Mouse (Mus musculus) hindbrain, embryonic 15.5 days (tissue): ENCODE measurements around the gene Sec23a. TPM values are rescaled to one million over a fixed set of nuclear protein-coding genes. Genes with fewer than 3 reads are reported as not detected.
A peak's percentile ranks its signal among the peaks of the same experiment; 100 is the strongest.

Source experiments
- ATAC-seq: fragments of 200-750 bp; cut with Nextera tagmentation; 2 replicates; pipeline ENCODE4 v1.8.0; 2017; ENCODE audit warnings: low read depth, moderate number of reproducible peaks, moderate TSS enrichment; ENCODE audit not compliant: low FRiP score
- H3K27ac ChIP-seq: fragments of 300-500 bp; sonication (generic); replicated peaks from 2 replicates; pipeline ENCODE4 v1.5.1; 2015; ENCODE audit warnings: mild to moderate bottlenecking, inconsistent platforms
- H3K27me3 ChIP-seq: fragments of 300-500 bp; sonication (generic); 2 replicates; pipeline ENCODE4 v1.6.1; 2015; ENCODE audit warnings: control low read depth, inconsistent platforms
- H3K36me3 ChIP-seq: fragments of 300-500 bp; sonication (generic); 2 replicates; pipeline ENCODE4 v1.6.1; 2015; ENCODE audit warnings: control low read depth, inconsistent platforms
- H3K4me1 ChIP-seq: fragments of 300-500 bp; sonication (generic); replicated peaks from 2 replicates; pipeline ENCODE4 v1.6.1; 2015; ENCODE audit warnings: control low read depth, inconsistent platforms
- H3K4me2 ChIP-seq: fragments of 300-500 bp; sonication (generic); 2 replicates; pipeline ENCODE4 v1.6.1; 2015; ENCODE audit warnings: moderate library complexity, mild to moderate bottlenecking, inconsistent platforms
- H3K4me3 ChIP-seq: fragments of 300-500 bp; sonication (generic); 2 replicates; pipeline ENCODE4 v1.5.1; 2015; ENCODE audit warnings: mild to moderate bottlenecking, inconsistent platforms
- H3K9ac ChIP-seq: fragments of 300-500 bp; sonication (generic); 2 replicates; pipeline ENCODE4 v1.6.1; 2015; ENCODE audit warnings: inconsistent platforms
- H3K9me3 ChIP-seq: fragments of 300-500 bp; sonication (generic); 2 replicates; pipeline ENCODE4 v1.6.1; 2016; ENCODE audit warnings: control low read depth, inconsistent platforms
- WGBS: fragments of 180-500 bp; shearing (Covaris S2); methylation state at CpG from one replicate; pipeline ENCODE4 v1.1.7; 2015; 5-methylcytosine and 5-hydroxymethylcytosine counted together
- polyA plus RNA-seq: library from polyadenylated mRNA; unstranded; fragments of >200 nt; fragmentation: Nextera tagmentation; extraction: Ambion mirVana; gene quantifications from 2 replicates; pipeline ENCODE4 v1.2.1, GENCODE M21; 2015

Gene Sec23a
- polyA plus RNA-seq, 1 experiment from 2014 or later: 101 TPM

DNA sequence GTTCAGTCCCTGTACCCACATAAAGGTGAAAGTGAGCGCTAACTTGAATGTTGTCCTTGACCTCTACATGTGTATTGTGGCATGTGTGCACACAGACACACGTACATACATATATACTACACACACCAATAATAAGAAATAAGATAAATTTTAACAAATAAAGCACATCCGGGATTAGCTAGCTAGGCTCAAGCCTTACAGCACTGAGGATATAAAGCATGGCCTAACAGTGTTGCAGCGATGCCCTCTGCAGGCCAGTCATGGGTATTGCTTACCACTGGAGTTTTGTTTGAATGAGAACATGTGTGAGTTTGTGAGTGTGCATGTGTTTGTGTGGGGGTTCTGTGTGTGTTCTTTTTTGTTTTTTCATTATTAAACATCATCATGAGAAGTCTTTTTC, 47.2 kb downstream of the Sec23a start:
- WGBS: 69% methylated on average over 4 of the region's 4 CpGs
- peaks cover 60% of the 10 kb centered on the region for H3K36me3 ChIP-seq
- H3K4me1 ChIP-seq: no peaks in the 10 kb centered on the region
- H3K4me3 ChIP-seq: no peak overlapping the region
- no peak overlapping the region for H3K4me2 ChIP-seq
- no peaks in the 10 kb centered on the region for H3K27me3 ChIP-seq
- no peaks in the 10 kb centered on the region for H3K9me3 ChIP-seq
- no peak overlapping the region for H3K9ac ChIP-seq
- no peak overlapping the region for H3K27ac ChIP-seq
- ATAC-seq: peak; percentile 63; the same call in 1 of the 2 replicates

DNA sequence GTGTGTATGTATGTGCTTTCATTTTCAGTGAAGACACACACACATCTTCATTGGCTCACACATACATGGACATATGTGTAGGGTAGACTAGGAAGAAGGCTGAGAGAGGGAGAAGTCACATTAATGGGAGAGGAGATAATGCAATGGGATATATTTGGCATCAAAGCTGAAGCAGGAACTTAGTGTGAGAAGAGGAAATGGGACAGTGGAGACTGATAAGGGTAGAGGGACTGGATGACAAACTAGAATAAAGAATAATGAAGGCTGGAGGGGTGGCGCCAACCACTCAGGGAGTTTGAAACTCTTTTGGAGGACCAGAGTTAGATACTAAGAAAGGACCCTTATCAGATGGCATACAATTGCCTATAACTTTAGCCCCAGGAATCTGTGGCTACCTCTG, 51.0 kb downstream of the Sec23a start:
- no peak overlapping the region for H3K9ac ChIP-seq
- no peaks in the 10 kb centered on the region for H3K4me1 ChIP-seq
- no peak overlapping the region for H3K27ac ChIP-seq
- WGBS: 93% methylated on average over 1 of the region's 1 CpGs
- H3K9me3 ChIP-seq: no peaks in the 10 kb centered on the region
- ATAC-seq: no peak
- H3K27me3 ChIP-seq: no peaks in the 10 kb centered on the region
- no peak overlapping the region for H3K4me3 ChIP-seq
- H3K36me3 ChIP-seq: peaks cover 46% of the 10 kb centered on the region
- no peak overlapping the region for H3K4me2 ChIP-seq

DNA sequence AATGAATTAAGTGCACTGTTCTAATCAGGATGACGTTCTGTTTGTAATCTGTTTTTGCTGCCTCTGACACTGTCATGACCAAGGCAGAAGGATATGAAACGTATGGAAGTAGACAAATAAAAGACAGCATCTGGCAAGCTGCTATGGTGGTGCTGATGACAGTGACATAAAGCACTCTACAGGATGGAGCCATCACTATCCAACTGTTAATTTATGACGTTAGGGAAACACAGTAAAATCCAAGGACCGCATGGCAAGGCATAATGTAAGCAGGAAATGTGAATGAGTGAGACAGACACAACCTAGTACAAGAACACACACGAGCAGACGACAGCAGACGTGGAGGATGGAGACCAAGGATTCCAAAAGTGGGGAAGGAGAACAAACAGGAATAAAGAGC, 55.2 kb downstream of the Sec23a start:
- no peaks in the 10 kb centered on the region for H3K4me1 ChIP-seq
- 80% methylated on average over 7 of the region's 7 CpGs for WGBS
- H3K4me3 ChIP-seq: no peak overlapping the region
- no peak overlapping the region for H3K27ac ChIP-seq
- no peak for ATAC-seq
- peaks cover 22% of the 10 kb centered on the region for H3K36me3 ChIP-seq
- H3K27me3 ChIP-seq: no peaks in the 10 kb centered on the region
- no peak overlapping the region for H3K4me2 ChIP-seq
- H3K9ac ChIP-seq: no peak overlapping the region
- no peaks in the 10 kb centered on the region for H3K9me3 ChIP-seq

DNA sequence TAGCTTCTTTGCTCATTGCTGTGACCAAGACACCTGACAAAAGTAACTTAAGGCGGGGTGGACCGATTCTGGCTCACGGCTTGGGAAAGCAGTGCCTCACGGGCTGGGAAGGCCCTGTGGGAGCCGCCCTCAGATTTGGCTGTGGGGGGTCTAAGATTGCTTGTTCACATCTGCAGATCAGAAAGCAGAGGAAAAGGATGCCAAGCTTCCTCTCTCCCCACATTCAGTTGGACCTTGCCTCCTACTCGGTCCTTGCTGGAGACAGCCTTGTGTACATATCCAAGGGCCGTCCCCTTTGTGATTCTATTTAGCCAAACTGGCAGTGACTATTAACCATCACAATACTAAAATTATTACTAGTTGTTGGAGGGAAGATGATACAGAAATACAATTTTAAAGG, 55.7 kb downstream of the Sec23a start:
- Histone ChIP-seq H3K4me2 (no peak overlapping the region), H3K9me3 (no peaks in the 10 kb centered on the region), H3K4me1 (no peaks in the 10 kb centered on the region), H3K27ac (no peak overlapping the region), H3K36me3 (peaks cover 22% of the 10 kb centered on the region), H3K4me3 (no peak overlapping the region), H3K27me3 (no peaks in the 10 kb centered on the region), H3K9ac (no peak overlapping the region)
- ATAC-seq: no peak
- 74% methylated on average over 7 of the region's 7 CpGs for WGBS

DNA sequence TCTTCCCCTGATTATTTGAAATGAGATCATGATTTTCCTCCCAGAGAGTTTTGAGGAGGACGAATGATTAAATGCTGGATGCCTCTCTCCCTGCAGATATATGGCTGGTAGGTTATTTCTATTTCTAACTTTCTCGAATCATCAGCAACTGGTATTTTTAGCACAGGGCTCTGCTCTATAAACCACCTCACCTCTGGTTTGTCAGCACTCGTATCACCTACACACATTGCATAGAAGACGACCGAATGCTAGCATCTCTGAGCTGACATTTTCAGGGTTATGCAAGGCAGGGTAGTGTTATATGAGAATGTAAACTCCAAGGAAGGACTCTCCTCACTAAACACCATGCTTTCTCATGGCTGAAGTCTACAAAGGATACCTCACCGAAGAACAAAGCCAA, 63.9 kb downstream of the Sec23a start:
- no peaks in the 10 kb centered on the region for H3K9me3 ChIP-seq
- ATAC-seq: no peak
- H3K4me2 ChIP-seq: no peak overlapping the region
- no peaks in the 10 kb centered on the region for H3K4me1 ChIP-seq
- H3K4me3 ChIP-seq: no peak overlapping the region
- WGBS: 89% methylated on average over 6 of the region's 6 CpGs
- H3K27me3 ChIP-seq: no peaks in the 10 kb centered on the region
- no peak overlapping the region for H3K27ac ChIP-seq
- no peak overlapping the region for H3K9ac ChIP-seq
- H3K36me3 ChIP-seq: no peaks in the 10 kb centered on the region

DNA sequence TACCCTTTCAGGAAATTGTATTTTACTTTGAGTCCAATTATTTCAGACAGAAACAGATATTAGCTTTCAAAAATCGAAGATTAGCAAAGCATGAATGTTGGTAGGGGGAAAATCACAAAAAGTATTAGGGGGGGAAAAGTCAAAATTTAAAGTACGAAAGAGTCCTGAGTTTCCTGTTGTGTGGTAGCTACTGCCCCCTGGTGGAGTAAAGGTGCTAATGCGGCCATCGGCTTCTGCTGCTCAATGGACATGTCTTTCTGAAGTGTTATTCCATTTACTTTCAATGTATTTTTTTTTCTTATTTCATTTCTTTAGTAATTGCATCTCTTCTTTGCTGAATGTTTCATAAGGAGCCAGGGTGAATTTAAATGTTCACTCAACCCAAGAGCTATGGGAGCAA, 64.6 kb downstream of the Sec23a start:
- 20% methylated on average over 4 of the region's 4 CpGs for WGBS
- Histone ChIP-seq H3K36me3 (no peaks in the 10 kb centered on the region), H3K27me3 (no peaks in the 10 kb centered on the region), H3K4me1 (no peaks in the 10 kb centered on the region), H3K4me2 (no peak overlapping the region), H3K9me3 (no peaks in the 10 kb centered on the region), H3K9ac (no peak overlapping the region), H3K4me3 (no peak overlapping the region), H3K27ac (no peak overlapping the region)
- ATAC-seq: no peak

DNA sequence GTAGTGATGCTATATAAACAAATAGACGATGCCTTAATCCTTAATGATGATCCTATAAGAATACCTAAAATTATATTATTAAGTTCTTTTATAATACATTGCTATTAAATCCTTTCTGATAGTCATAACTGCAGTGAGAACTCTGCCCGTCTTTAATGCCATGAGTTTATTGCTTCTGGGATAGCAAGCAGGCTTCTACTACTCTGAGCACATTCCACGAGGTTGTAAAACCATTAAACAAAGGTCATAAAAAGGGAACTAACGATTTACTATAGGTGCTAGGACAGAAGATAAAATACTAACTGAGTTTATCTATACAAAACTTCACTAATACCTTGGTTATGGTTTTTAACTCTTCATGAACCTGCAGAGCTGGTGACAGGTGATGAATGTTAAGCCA, 69.3 kb downstream of the Sec23a start:
- no peak for ATAC-seq
- Histone ChIP-seq H3K27me3 (no peaks in the 10 kb centered on the region), H3K4me3 (no peak overlapping the region), H3K4me1 (no peaks in the 10 kb centered on the region), H3K27ac (no peak overlapping the region), H3K4me2 (no peak overlapping the region), H3K9me3 (no peaks in the 10 kb centered on the region), H3K9ac (no peak overlapping the region), H3K36me3 (no peaks in the 10 kb centered on the region)
- 77% methylated on average over 4 of the region's 4 CpGs for WGBS

DNA sequence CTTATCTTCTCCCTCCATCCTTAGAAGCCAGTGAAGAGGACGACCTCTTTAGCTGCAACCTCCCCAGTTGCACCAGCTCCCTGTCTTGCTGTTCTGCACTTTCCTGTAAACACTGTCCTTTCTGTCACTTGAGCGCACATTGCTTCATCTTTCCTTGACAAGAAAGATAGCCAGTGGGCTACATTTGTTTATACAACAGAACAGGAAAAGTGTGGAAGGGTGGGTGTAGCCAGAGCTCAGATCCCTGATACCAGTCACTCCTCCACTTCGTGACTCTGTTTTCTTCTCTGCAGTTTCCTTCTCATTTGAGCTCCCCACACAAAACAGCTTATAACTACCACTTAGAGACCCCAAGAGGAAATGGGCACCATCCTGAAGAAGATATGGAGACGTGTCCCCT, 77.2 kb downstream of the Sec23a start:
- no peak for ATAC-seq
- no peak overlapping the region for H3K4me3 ChIP-seq
- no peak overlapping the region for H3K27ac ChIP-seq
- H3K9ac ChIP-seq: no peak overlapping the region
- H3K4me1 ChIP-seq: no peaks in the 10 kb centered on the region
- WGBS: 77% methylated on average over 4 of the region's 4 CpGs
- H3K4me2 ChIP-seq: no peak overlapping the region
- H3K27me3 ChIP-seq: no peaks in the 10 kb centered on the region
- no peaks in the 10 kb centered on the region for H3K9me3 ChIP-seq
- H3K36me3 ChIP-seq: no peaks in the 10 kb centered on the region

DNA sequence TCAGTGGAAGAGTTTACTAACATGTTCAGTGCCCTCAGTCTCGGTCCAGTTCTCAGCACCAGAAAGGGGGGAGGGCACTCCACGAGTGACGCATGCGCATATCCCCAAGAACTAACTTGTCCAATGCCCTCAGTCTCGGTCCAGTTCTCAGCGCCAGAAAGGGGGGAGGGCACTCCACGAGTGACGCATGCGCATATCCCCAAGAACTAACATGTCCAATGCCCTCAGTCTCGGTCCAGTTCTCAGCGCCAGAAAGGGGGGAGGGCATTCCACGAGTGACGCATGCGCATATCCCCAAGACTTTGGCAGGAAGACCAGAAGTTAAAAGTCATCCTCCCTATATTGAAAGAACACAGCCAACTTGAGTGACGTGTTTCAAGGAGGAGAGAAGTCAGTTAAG, 86.8 kb downstream of the Sec23a start:
- Histone ChIP-seq H3K4me1 (no peaks in the 10 kb centered on the region), H3K9ac (no peak overlapping the region), H3K9me3 (no peaks in the 10 kb centered on the region), H3K4me2 (no peak overlapping the region), H3K4me3 (no peak overlapping the region), H3K27ac (no peak overlapping the region), H3K36me3 (no peaks in the 10 kb centered on the region), H3K27me3 (no peaks in the 10 kb centered on the region)
- 92% methylated on average over 15 of the region's 15 CpGs for WGBS
- no peak for ATAC-seq

DNA sequence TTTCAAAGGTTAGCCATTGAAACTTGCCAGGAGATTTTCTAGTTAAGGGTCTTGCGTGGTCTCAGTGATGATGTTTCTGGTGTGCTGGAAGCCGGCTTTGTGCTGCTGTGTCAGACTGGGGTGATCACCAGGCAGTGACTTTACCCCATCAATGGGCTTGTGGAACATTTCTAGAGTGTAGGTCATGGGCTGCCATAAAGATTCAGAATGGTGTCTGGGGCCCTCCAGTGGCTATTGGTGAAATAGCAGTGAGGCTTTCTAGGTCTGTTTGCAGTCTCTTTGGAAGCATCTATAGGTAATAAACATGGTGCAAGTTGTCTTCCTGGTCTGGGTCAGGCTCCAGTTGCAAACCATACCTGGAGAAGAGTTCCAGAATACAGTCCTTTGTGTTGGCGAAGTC, 87.8 kb downstream of the Sec23a start:
- Histone ChIP-seq H3K4me2 (no peak overlapping the region), H3K27me3 (no peaks in the 10 kb centered on the region), H3K4me1 (no peaks in the 10 kb centered on the region), H3K27ac (no peak overlapping the region), H3K9me3 (no peaks in the 10 kb centered on the region), H3K4me3 (no peak overlapping the region), H3K36me3 (no peaks in the 10 kb centered on the region), H3K9ac (no peak overlapping the region)
- 80% methylated on average over 3 of the region's 3 CpGs for WGBS
- ATAC-seq: no peak

DNA sequence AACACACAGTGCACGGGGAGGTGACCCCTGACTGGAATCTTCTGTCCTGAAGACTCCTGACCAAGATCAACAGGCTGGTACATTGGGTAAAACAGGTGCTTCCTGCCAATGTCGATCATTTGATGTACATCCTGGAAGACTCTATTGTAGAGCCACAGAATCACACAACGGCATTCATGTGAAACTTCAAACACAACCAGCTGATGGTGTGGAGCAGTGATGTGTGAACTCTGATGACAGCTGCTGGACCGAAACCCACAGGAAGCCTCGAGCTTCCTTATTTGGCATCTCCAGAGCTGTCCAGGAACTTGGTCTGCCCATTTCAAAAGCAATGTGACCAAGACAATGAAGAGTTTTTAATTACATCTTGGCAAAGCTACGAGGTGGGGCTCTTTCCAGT, 91.0 kb downstream of the Sec23a start:
- no peak for ATAC-seq
- Histone ChIP-seq H3K4me3 (no peak overlapping the region), H3K36me3 (no peaks in the 10 kb centered on the region), H3K27me3 (no peaks in the 10 kb centered on the region), H3K4me1 (no peaks in the 10 kb centered on the region), H3K9ac (no peak overlapping the region), H3K27ac (no peak overlapping the region), H3K4me2 (no peak overlapping the region), H3K9me3 (no peaks in the 10 kb centered on the region)
- WGBS: 74% methylated on average over 6 of the region's 6 CpGs

DNA sequence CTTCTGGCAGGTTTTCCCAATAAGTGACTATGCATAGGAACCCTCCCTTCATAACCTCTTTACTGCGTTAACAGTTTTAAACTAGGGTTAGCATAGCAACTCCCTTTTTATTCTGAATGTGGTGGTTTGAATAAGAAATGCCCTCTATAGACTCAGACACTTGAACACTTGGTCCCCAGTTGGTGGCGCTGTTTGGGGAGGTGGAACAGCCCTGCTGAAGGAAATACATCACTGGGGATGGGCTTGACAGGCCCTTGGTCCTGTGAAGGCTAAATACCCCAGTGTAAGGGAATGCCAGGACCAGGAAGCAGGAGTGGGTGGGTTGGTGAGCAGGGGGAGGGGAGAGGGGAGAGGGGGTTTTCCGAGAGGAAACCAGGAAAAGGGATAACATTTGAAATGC, 92.3 kb downstream of the Sec23a start:
- no peaks in the 10 kb centered on the region for H3K36me3 ChIP-seq
- H3K27me3 ChIP-seq: no peaks in the 10 kb centered on the region
- no peak overlapping the region for H3K27ac ChIP-seq
- no peaks in the 10 kb centered on the region for H3K4me1 ChIP-seq
- no peak for ATAC-seq
- WGBS: 63% methylated on average over 3 of the region's 3 CpGs
- no peak overlapping the region for H3K4me2 ChIP-seq
- H3K4me3 ChIP-seq: no peak overlapping the region
- H3K9ac ChIP-seq: no peak overlapping the region
- H3K9me3 ChIP-seq: no peaks in the 10 kb centered on the region

DNA sequence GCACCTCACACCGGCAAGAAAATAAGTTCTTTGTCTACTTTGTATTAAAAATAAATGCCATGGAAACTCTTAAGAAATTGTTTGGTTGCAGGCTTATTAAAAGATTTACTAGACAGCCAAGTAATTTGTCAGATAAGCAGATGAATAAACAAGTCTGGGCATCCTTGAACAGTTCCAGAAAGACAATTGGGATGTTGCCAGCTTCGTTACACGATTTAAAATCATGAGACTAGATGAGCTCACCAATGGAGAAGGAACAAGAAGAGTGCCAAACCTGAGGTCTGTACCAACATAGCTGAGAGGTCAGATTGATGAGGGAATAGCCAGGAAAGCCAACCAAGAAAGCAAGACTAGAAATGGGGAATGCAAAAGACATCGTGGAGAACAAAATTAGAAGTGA, 102.0 kb downstream of the Sec23a start:
- no peaks in the 10 kb centered on the region for H3K9me3 ChIP-seq
- H3K4me3 ChIP-seq: no peak overlapping the region
- no peaks in the 10 kb centered on the region for H3K27me3 ChIP-seq
- no peak for ATAC-seq
- H3K36me3 ChIP-seq: no peaks in the 10 kb centered on the region
- H3K27ac ChIP-seq: no peak overlapping the region
- no peak overlapping the region for H3K9ac ChIP-seq
- no peak overlapping the region for H3K4me2 ChIP-seq
- 76% methylated on average over 4 of the region's 4 CpGs for WGBS
- H3K4me1 ChIP-seq: no peaks in the 10 kb centered on the region
